Mouse (Mus musculus) monocyte, adult 59 days (primary cell): ENCODE data around the gene Susd1. TPM values are rescaled to one million over a fixed set of nuclear protein-coding genes. Genes with fewer than 3 reads are reported as not detected.

Experiments used
- total RNA-seq, 2 experiments: library from RNA; stranded (reverse); gene quantifications; one replicate each; pipeline ENCODE4 v1.2.4; 2023

Susd1 gene
- 10 to 100 TPM; 20.0 to 22.5 TPM for total RNA-seq

GRCm38 (mm10) chr4:59437990-59438854 is at the start of gene Susd1:
Susd1 (minus strand) TSS chr4:59438633.

Other genes starting within 250 kb of the Susd1 start
- gene Ugcg, start 249.4 kb downstream of the Susd1 start, total RNA-seq = 10 to 100 TPM; 57.8 to 58.4 TPM
- 100 to 1,000 TPM; 291 to 298 TPM for gene Ptbp3, start 110.7 kb upstream of the Susd1 start, total RNA-seq
- 10 to 100 TPM; 13.2 to 15.9 TPM for gene Hsdl2, start 142.9 kb upstream of the Susd1 start, total RNA-seq
- gene E130308A19Rik, start 187.6 kb upstream of the Susd1 start, total RNA-seq = 1 to 10 TPM; 4.0 to 4.3 TPM